Mouse (Mus musculus) liver, adult (tissue): ENCODE data around the gene Itm2c.

Experiments used
- GATA4 ChIP-seq: IDR thresholded peaks from 2 replicates; pipeline ENCODE4 v1.6.1; 2014; ENCODE audit warnings: mild to moderate bottlenecking, low read length; ENCODE audit not compliant: insufficient replicate concordance

The Itm2c gene

GRCm38 (mm10) chr1:85894231-85894747 lies at the start of gene Itm2c:
Gene Itm2c, plus strand, starts transcription at chr1:85894281.
- no peak for TF ChIP-seq GATA4

- no peak for TF ChIP-seq GATA4
Measured at GRCm38 (mm10) chr1:85844981-85845380, 49.1 kb upstream of the Itm2c start.

GRCm38 (mm10) chr1:85845476-85845875 lies 48.6 kb upstream of the Itm2c start:
- TF ChIP-seq GATA4 = no peak

GRCm38 (mm10) chr1:85849016-85849415 lies 45.1 kb upstream of the Itm2c start:
- no peak for TF ChIP-seq GATA4

- no peak for TF ChIP-seq GATA4
Measured at GRCm38 (mm10) chr1:85850851-85851250, 43.2 kb upstream of the Itm2c start.

GRCm38 (mm10) chr1:85852996-85853689 lies 40.9 kb upstream of the Itm2c start:
- no peak for TF ChIP-seq GATA4

GRCm38 (mm10) chr1:85853865-85854264 lies 40.2 kb upstream of the Itm2c start:
- TF ChIP-seq GATA4 = no peak

GRCm38 (mm10) chr1:85854475-85854874 lies 39.6 kb upstream of the Itm2c start:
- TF ChIP-seq GATA4 = no peak

GRCm38 (mm10) chr1:85856266-85856665 lies 37.8 kb upstream of the Itm2c start:
- no peak for TF ChIP-seq GATA4

GRCm38 (mm10) chr1:85857261-85857754 lies 36.8 kb upstream of the Itm2c start:
- TF ChIP-seq GATA4 = no peak

- TF ChIP-seq GATA4 = no peak
Measured at GRCm38 (mm10) chr1:85864383-85864782, 29.7 kb upstream of the Itm2c start.

GRCm38 (mm10) chr1:85870001-85870400 lies 24.1 kb upstream of the Itm2c start:
- no peak for TF ChIP-seq GATA4

- TF ChIP-seq GATA4 = no peak
Measured at GRCm38 (mm10) chr1:85870546-85870945, 23.5 kb upstream of the Itm2c start.

GRCm38 (mm10) chr1:85882003-85882402 lies 12.1 kb upstream of the Itm2c start:
- no peak for TF ChIP-seq GATA4

GRCm38 (mm10) chr1:85887221-85887620 lies 6.9 kb upstream of the Itm2c start:
- no peak for TF ChIP-seq GATA4

GRCm38 (mm10) chr1:85894748-85895360 lies 773 bp downstream of the Itm2c start:
- no peak for TF ChIP-seq GATA4
